Mouse (Mus musculus) MEL (cell line): ENCODE results near the gene Rxfp2. TPM values are rescaled to one million over a fixed set of nuclear protein-coding genes. Genes with fewer than 3 reads are reported as not detected.

Experiments used
- DNase-seq: peaks from one replicate; pipeline ENCODE4 v3.0.0; 2011; ENCODE audit warnings: low read depth, low spot score
- H3K27ac ChIP-seq: 2 replicates; pipeline ENCODE4 v1.5.1; 2012; ENCODE audit warnings: low read depth, mild to moderate bottlenecking, control low read depth, low read length, moderate library complexity; ENCODE audit not compliant: control insufficient read depth
- H3K27me3 ChIP-seq, 2 experiments: fragments of 150-350 bp in 1 of 2; sonication (generic) in 1 of 2; 2 replicates each; pipeline ENCODE4 v1.6.1; 2012; ENCODE audit warnings: low read length in 2 of 2, mild to moderate bottlenecking in 2 of 2, improper control_type of control experiment in 1 of 2, moderate library complexity in 1 of 2; ENCODE audit not compliant: insufficient read depth in 2 of 2, control insufficient read depth in 1 of 2
- H3K36me3 ChIP-seq, 2 experiments: 2 replicates each; pipeline ENCODE4 v1.6.1; 2012 to 2014; ENCODE audit warnings: low read length in 2 of 2, improper control_type of control experiment in 1 of 2, inconsistent platforms in 1 of 2, mild to moderate bottlenecking in 1 of 2; ENCODE audit not compliant: insufficient read depth in 2 of 2, control insufficient read depth in 1 of 2
- H3K4me1 ChIP-seq, 2 experiments: fragments of 150-350 bp in 1 of 2; sonication (generic) in 1 of 2; 2 replicates each; pipeline ENCODE4 v1.6.1; 2012; ENCODE audit warnings: low read length in 2 of 2, improper control_type of control experiment in 1 of 2, mild to moderate bottlenecking in 1 of 2; ENCODE audit not compliant: insufficient read depth in 2 of 2, control insufficient read depth in 1 of 2
- H3K4me3 ChIP-seq, 2 experiments: fragments of 150-350 bp in 1 of 2; sonication (generic) in 1 of 2; 2 replicates each; pipeline ENCODE4 v1.5.1; 2012; ENCODE audit warnings: low read depth in 2 of 2, low read length in 2 of 2, mild to moderate bottlenecking in 2 of 2, moderate library complexity in 2 of 2, control low read depth in 1 of 2, improper control_type of control experiment in 1 of 2; ENCODE audit not compliant: control insufficient read depth in 1 of 2, insufficient read depth in 1 of 2
- H3K79me2 ChIP-seq: 2 replicates; pipeline ENCODE4 v1.6.1; 2012; ENCODE audit warnings: mild to moderate bottlenecking, low read length, moderate library complexity; ENCODE audit not compliant: control insufficient read depth, poor library complexity, insufficient read depth
- H3K9ac ChIP-seq: 2 replicates; pipeline ENCODE4 v1.6.1; 2012; ENCODE audit warnings: low read depth, mild to moderate bottlenecking, control low read depth, low read length, moderate library complexity; ENCODE audit not compliant: control insufficient read depth, poor library complexity, severe bottlenecking
- H3K9me3 ChIP-seq: fragments of 150-350 bp; sonication (generic); replicated peaks from 2 replicates; pipeline ENCODE4 v1.6.1; 2012; ENCODE audit warnings: mild to moderate bottlenecking, low read length, improper control_type of control experiment, moderate library complexity; ENCODE audit not compliant: insufficient read depth
- BHLHE40 ChIP-seq: IDR thresholded peaks from 2 replicates; pipeline ENCODE4 v1.6.1; 2012; ENCODE audit warnings: low read depth, mild to moderate bottlenecking, inconsistent platforms, low read length, improper control_type of control experiment, borderline replicate concordance
- CHD2 ChIP-seq: IDR thresholded peaks from 2 replicates; pipeline ENCODE4 v1.6.1; 2011; ENCODE audit warnings: low read length, improper control_type of control experiment
- CTCF ChIP-seq, 3 experiments: IDR thresholded peaks in 2 of 3; conservative IDR thresholded peaks in 1 of 3; 2 replicates each; pipeline ENCODE4 v1.5.1; 2011 to 2012; ENCODE audit warnings: low read length in 3 of 3, low read depth in 2 of 3, mild to moderate bottlenecking in 2 of 3, improper control_type of control experiment in 1 of 3, inconsistent platforms in 1 of 3, mixed read lengths in 1 of 3, moderate library complexity in 1 of 3; ENCODE audit not compliant: control insufficient read depth in 1 of 3, insufficient read depth in 1 of 3, poor library complexity in 1 of 3, severe bottlenecking in 1 of 3
- E2F4 ChIP-seq: IDR thresholded peaks from 2 replicates; pipeline ENCODE4 v1.6.1; 2011; ENCODE audit warnings: low read depth, low read length, improper control_type of control experiment, borderline replicate concordance
- ELF1 ChIP-seq: IDR thresholded peaks from 2 replicates; pipeline ENCODE4 v1.6.1; 2014; ENCODE audit warnings: low read depth, mild to moderate bottlenecking, inconsistent platforms, low read length, improper control_type of control experiment, moderate library complexity
- EP300 ChIP-seq, 2 experiments: IDR thresholded peaks; 2 replicates each; pipeline ENCODE4 v1.6.1; 2011; ENCODE audit warnings: improper control_type of control experiment in 2 of 2, low read length in 2 of 2, low read depth in 1 of 2, mild to moderate bottlenecking in 1 of 2
- ETS1 ChIP-seq: IDR thresholded peaks from 2 replicates; pipeline ENCODE4 v1.6.1; 2012; ENCODE audit warnings: low read depth, mild to moderate bottlenecking, inconsistent platforms, low read length, improper control_type of control experiment, moderate library complexity
- GATA1 ChIP-seq: IDR thresholded peaks from 2 replicates; pipeline ENCODE4 v1.6.1; 2011; ENCODE audit warnings: low read depth, low read length, improper control_type of control experiment
- HCFC1 ChIP-seq: IDR thresholded peaks from 2 replicates; pipeline ENCODE4 v1.6.1; 2012; ENCODE audit warnings: low read depth, mild to moderate bottlenecking, inconsistent platforms, low read length, improper control_type of control experiment, moderate library complexity
- JUND ChIP-seq: IDR thresholded peaks from 2 replicates; pipeline ENCODE4 v1.6.1; 2011; ENCODE audit warnings: low read depth, mild to moderate bottlenecking, improper control_type of control experiment, low read length
- MAX ChIP-seq: IDR thresholded peaks from 2 replicates; pipeline ENCODE4 v1.6.1; 2011; ENCODE audit warnings: low read length, improper control_type of control experiment
- MAZ ChIP-seq: IDR thresholded peaks from 2 replicates; pipeline ENCODE4 v1.6.1; 2012; ENCODE audit warnings: low read depth, mild to moderate bottlenecking, inconsistent platforms, low read length, improper control_type of control experiment
- MEF2A ChIP-seq: IDR thresholded peaks from 2 replicates; pipeline ENCODE4 v1.6.1; 2014; ENCODE audit warnings: low read depth, mild to moderate bottlenecking, inconsistent platforms, low read length, improper control_type of control experiment; ENCODE audit not compliant: poor library complexity, insufficient replicate concordance, severe bottlenecking; ENCODE audit errors: extremely low read depth
- MXI1 ChIP-seq: IDR thresholded peaks from 2 replicates; pipeline ENCODE4 v1.6.1; 2011; ENCODE audit warnings: mild to moderate bottlenecking, low read depth, low read length, improper control_type of control experiment
- MYB ChIP-seq: IDR thresholded peaks from 2 replicates; pipeline ENCODE4 v1.6.1; 2011; ENCODE audit warnings: mild to moderate bottlenecking, low read depth, low read length, improper control_type of control experiment
- MYC ChIP-seq: IDR thresholded peaks from 2 replicates; pipeline ENCODE4 v1.6.1; 2011; ENCODE audit warnings: low read depth, mild to moderate bottlenecking, low read length, improper control_type of control experiment, moderate library complexity
- RAD21 ChIP-seq: IDR thresholded peaks from 2 replicates; pipeline ENCODE4 v1.6.1; 2011; ENCODE audit warnings: mild to moderate bottlenecking, low read depth, low read length, improper control_type of control experiment
- SIN3A ChIP-seq: IDR thresholded peaks from 2 replicates; pipeline ENCODE4 v1.6.1; 2012; ENCODE audit warnings: low read length, improper control_type of control experiment, inconsistent platforms
- SMC3 ChIP-seq: IDR thresholded peaks from 2 replicates; pipeline ENCODE4 v1.6.1; 2011; ENCODE audit warnings: low read depth, low read length, improper control_type of control experiment
- TAL1 ChIP-seq: IDR thresholded peaks from 2 replicates; pipeline ENCODE4 v1.6.1; 2012; ENCODE audit warnings: mild to moderate bottlenecking, inconsistent platforms, low read length, moderate library complexity, mixed read lengths
- UBTF ChIP-seq: IDR thresholded peaks from 2 replicates; pipeline ENCODE4 v1.6.1; 2012; ENCODE audit warnings: low read depth, mild to moderate bottlenecking, inconsistent platforms, low read length, improper control_type of control experiment, moderate library complexity, borderline replicate concordance; ENCODE audit not compliant: insufficient read depth
- USF2 ChIP-seq, 2 experiments: IDR thresholded peaks; 2 replicates each; pipeline ENCODE4 v1.6.1; 2011 to 2012; ENCODE audit warnings: improper control_type of control experiment in 2 of 2, low read length in 2 of 2, borderline replicate concordance in 1 of 2, inconsistent platforms in 1 of 2, low read depth in 1 of 2, mild to moderate bottlenecking in 1 of 2; ENCODE audit not compliant: insufficient read depth in 1 of 2
- ZKSCAN1 ChIP-seq: IDR thresholded peaks from 2 replicates; pipeline ENCODE4 v1.6.1; 2012; ENCODE audit warnings: low read depth, mild to moderate bottlenecking, inconsistent platforms, low read length, improper control_type of control experiment, moderate library complexity
- ZNF384 ChIP-seq: IDR thresholded peaks from 2 replicates; pipeline ENCODE4 v1.6.1; 2012; ENCODE audit warnings: low read depth, mild to moderate bottlenecking, inconsistent platforms, low read length, improper control_type of control experiment
- polyA plus RNA-seq, 2 experiments: library from polyadenylated mRNA; stranded (reverse) in 1 of 2; unstranded in 1 of 2; fragments of >175 nt in 1 of 2; fragments of >200 nt in 1 of 2; gene quantifications; 2 replicates each; pipeline versions ENCODE4 v1.2.1 to v1.2.4; 2012; ENCODE audit warnings: low replicate concordance in 2 of 2, low read depth in 1 of 2; ENCODE audit not compliant: insufficient read length in 2 of 2, insufficient read depth in 1 of 2, missing spikeins in 1 of 2
- total RNA-seq: library from RNA; depleted of rRNA; stranded (reverse); fragments of 300-350 nt; gene quantifications from 2 replicates; pipeline ENCODE4 v1.2.3, GENCODE M21; 2012

Gene Rxfp2
- total and polyA plus RNA-seq, 3 experiments, result not detected

GRCm38 (mm10) chr5:150061086-150061485, 42.6 kb downstream of the Rxfp2 start:
- Histone ChIP-seq H3K9ac (no peak overlapping the region), H3K27ac (no peak overlapping the region), H3K79me2 (no peaks in the 10 kb centered on the region), H3K36me3 (no peaks in the 10 kb centered on the region), H3K27me3 (no peaks in the 10 kb centered on the region), H3K4me3 (no peak overlapping the region), H3K4me1 (no peaks in the 10 kb centered on the region), H3K9me3 (no peaks in the 10 kb centered on the region)
- TF ChIP-seq SMC3 (no peak), RAD21 (no peak), E2F4 (no peak)
- DNase-seq, result no peak

GRCm38 (mm10) chr5:150064286-150064685, 45.8 kb downstream of the Rxfp2 start:
- TF ChIP-seq ZNF384, result no peak
- TF ChIP-seq EP300 (IDR thresholded peaks at IDR 0.05; ENCODE audit: low read depth in 1 of 2, low read length in 2 of 2), result no peak
- TF ChIP-seq SIN3A, result no peak
- TF ChIP-seq MYB, result no peak
- no peak for TF ChIP-seq TAL1
- TF ChIP-seq CHD2, result no peak
- no peak for TF ChIP-seq JUND
- TF ChIP-seq SMC3, result no peak
- no peak for TF ChIP-seq MAX
- TF ChIP-seq UBTF, result no peak
- TF ChIP-seq ETS1, result no peak
- no peak for TF ChIP-seq RAD21
- no peak for TF ChIP-seq BHLHE40
- no peak for TF ChIP-seq CTCF (IDR thresholded peaks at IDR 0.05 in 2 of 3, conservative IDR thresholded peaks at IDR 0.05 in 1 of 3; ENCODE audit: control insufficient read depth in 1 of 3, insufficient read depth in 1 of 3, low read depth in 2 of 3, low read length in 3 of 3, poor library complexity in 1 of 3, severe bottlenecking in 1 of 3)
- Histone ChIP-seq H3K27me3 (no peaks in the 10 kb centered on the region), H3K9ac (no peak overlapping the region), H3K4me3 (no peak overlapping the region), H3K4me1 (no peaks in the 10 kb centered on the region), H3K27ac (no peak overlapping the region), H3K79me2 (no peaks in the 10 kb centered on the region), H3K9me3 (no peaks in the 10 kb centered on the region), H3K36me3 (no peaks in the 10 kb centered on the region)
- no peak for DNase-seq

- Histone ChIP-seq H3K9ac (no peak overlapping the region), H3K79me2 (no peaks in the 10 kb centered on the region), H3K4me3 (no peak overlapping the region), H3K27ac (no peak overlapping the region), H3K36me3 (no peaks in the 10 kb centered on the region), H3K9me3 (no peaks in the 10 kb centered on the region), H3K27me3 (no peaks in the 10 kb centered on the region), H3K4me1 (no peaks in the 10 kb centered on the region)
- DNase-seq, result no peak
- TF ChIP-seq MAX, result no peak
- TF ChIP-seq E2F4, result no peak
- no peak for TF ChIP-seq GATA1
- TF ChIP-seq ELF1, result no peak
- no peak for TF ChIP-seq USF2 (IDR thresholded peaks at IDR 0.05; ENCODE audit: borderline replicate concordance in 1 of 2, insufficient read depth in 1 of 2, low read depth in 1 of 2, low read length in 2 of 2)
- no peak for TF ChIP-seq CHD2
- TF ChIP-seq MAZ, result no peak
- TF ChIP-seq EP300 (IDR thresholded peaks at IDR 0.05; ENCODE audit: low read depth in 1 of 2, low read length in 2 of 2), result no peak
- TF ChIP-seq UBTF, result no peak
- TF ChIP-seq SIN3A, result no peak
- TF ChIP-seq MXI1, result no peak
- no peak for TF ChIP-seq MEF2A
- TF ChIP-seq MYC, result no peak
- no peak for TF ChIP-seq ZKSCAN1
- no peak for TF ChIP-seq HCFC1
- no peak for TF ChIP-seq TAL1
Observed at GRCm38 (mm10) chr5:150070086-150070485, 51.6 kb downstream of the Rxfp2 start.
